Mouse (Mus musculus): ENCODE results near the gene Zbtb44. TPM values are rescaled to one million over a fixed set of nuclear protein-coding genes. Genes with fewer than 3 reads are reported as not detected.

Zbtb44 gene
- total RNA-seq, 2 experiments from 2014 or later: 27.0 to 55.9 TPM

- no peak for DNase-seq (ENCODE audit: low spot score in 2 of 2)
Measured at GRCm38 (mm10) chr9:31058723-31059122, 28.3 kb downstream of the Zbtb44 start.

- DNase-seq (ENCODE audit: low spot score in 2 of 2): no peak
Measured at GRCm38 (mm10) chr9:31070706-31071105, 40.3 kb downstream of the Zbtb44 start.

- DNase-seq (ENCODE audit: low spot score in 2 of 2): no peak
Measured at GRCm38 (mm10) chr9:31072256-31072655, 41.8 kb downstream of the Zbtb44 start.

- DNase-seq (ENCODE audit: low spot score in 2 of 2): no peak
Measured at GRCm38 (mm10) chr9:31073797-31074196, 43.4 kb downstream of the Zbtb44 start.

- no peak for DNase-seq (ENCODE audit: low spot score in 2 of 2)
Measured at GRCm38 (mm10) chr9:31074836-31075235, 44.4 kb downstream of the Zbtb44 start.

- no peak for DNase-seq (ENCODE audit: low spot score in 2 of 2)
Measured at GRCm38 (mm10) chr9:31080726-31081125, 50.3 kb downstream of the Zbtb44 start.

- DNase-seq (ENCODE audit: low spot score in 2 of 2): peak; percentile 69 to 77
Measured at GRCm38 (mm10) chr9:31082054-31082666, 51.7 kb downstream of the Zbtb44 start.

GRCm38 (mm10) chr9:31082771-31083170 is 52.3 kb downstream of the Zbtb44 start:
- DNase-seq (ENCODE audit: low spot score in 2 of 2): no peak

GRCm38 (mm10) chr9:31085556-31085955 is 55.1 kb downstream of the Zbtb44 start:
- DNase-seq (ENCODE audit: low spot score in 2 of 2): no peak

GRCm38 (mm10) chr9:31086085-31086753 is 55.8 kb downstream of the Zbtb44 start:
- DNase-seq (ENCODE audit: low spot score in 2 of 2): peak; percentile 56 to 61

- peak in 1 of 2 experiments; percentile 12 for DNase-seq (ENCODE audit: low spot score in 2 of 2)
Measured at GRCm38 (mm10) chr9:31086754-31087145, 56.3 kb downstream of the Zbtb44 start.

GRCm38 (mm10) chr9:31087466-31087865 is 57.0 kb downstream of the Zbtb44 start:
- no peak for DNase-seq (ENCODE audit: low spot score in 2 of 2)

GRCm38 (mm10) chr9:31088116-31088515 is 57.7 kb downstream of the Zbtb44 start:
- no peak for DNase-seq (ENCODE audit: low spot score in 2 of 2)

GRCm38 (mm10) chr9:31088883-31089282 is 58.4 kb downstream of the Zbtb44 start:
- DNase-seq (ENCODE audit: low spot score in 2 of 2): no peak

GRCm38 (mm10) chr9:31089541-31089940 is 59.1 kb downstream of the Zbtb44 start:
- no peak for DNase-seq (ENCODE audit: low spot score in 2 of 2)

GRCm38 (mm10) chr9:31090081-31091023 is 59.9 kb downstream of the Zbtb44 start:
- DNase-seq (ENCODE audit: low spot score in 2 of 2): peak in 1 of 2 experiments; percentile 13

- no peak for DNase-seq (ENCODE audit: low spot score in 2 of 2)
Measured at GRCm38 (mm10) chr9:31091162-31091581, 60.7 kb downstream of the Zbtb44 start.

- DNase-seq (ENCODE audit: low spot score in 2 of 2): peak in 1 of 2 experiments; percentile 11
Measured at GRCm38 (mm10) chr9:31092111-31092832, 61.8 kb downstream of the Zbtb44 start.

- no peak for DNase-seq (ENCODE audit: low spot score in 2 of 2)
Measured at GRCm38 (mm10) chr9:31092833-31093195, 62.4 kb downstream of the Zbtb44 start.

GRCm38 (mm10) chr9:31097088-31098082 is 66.9 kb downstream of the Zbtb44 start:
- no peak for DNase-seq (ENCODE audit: low spot score in 2 of 2)
